Mouse (Mus musculus): Measurements from ENCODE around the gene F830045P16Rik. TPM values are rescaled to one million over a fixed set of nuclear protein-coding genes. Genes with fewer than 3 reads are reported as not detected.
"Not testable (repeated sequence)": the region's sequence is repeated elsewhere in the genome, so short reads cannot be mapped to it uniquely, and the experiment has no call there.

F830045P16Rik gene
- polyA plus RNA-seq, 1 experiment from 2014 or later, result 0.39 TPM

DNA sequence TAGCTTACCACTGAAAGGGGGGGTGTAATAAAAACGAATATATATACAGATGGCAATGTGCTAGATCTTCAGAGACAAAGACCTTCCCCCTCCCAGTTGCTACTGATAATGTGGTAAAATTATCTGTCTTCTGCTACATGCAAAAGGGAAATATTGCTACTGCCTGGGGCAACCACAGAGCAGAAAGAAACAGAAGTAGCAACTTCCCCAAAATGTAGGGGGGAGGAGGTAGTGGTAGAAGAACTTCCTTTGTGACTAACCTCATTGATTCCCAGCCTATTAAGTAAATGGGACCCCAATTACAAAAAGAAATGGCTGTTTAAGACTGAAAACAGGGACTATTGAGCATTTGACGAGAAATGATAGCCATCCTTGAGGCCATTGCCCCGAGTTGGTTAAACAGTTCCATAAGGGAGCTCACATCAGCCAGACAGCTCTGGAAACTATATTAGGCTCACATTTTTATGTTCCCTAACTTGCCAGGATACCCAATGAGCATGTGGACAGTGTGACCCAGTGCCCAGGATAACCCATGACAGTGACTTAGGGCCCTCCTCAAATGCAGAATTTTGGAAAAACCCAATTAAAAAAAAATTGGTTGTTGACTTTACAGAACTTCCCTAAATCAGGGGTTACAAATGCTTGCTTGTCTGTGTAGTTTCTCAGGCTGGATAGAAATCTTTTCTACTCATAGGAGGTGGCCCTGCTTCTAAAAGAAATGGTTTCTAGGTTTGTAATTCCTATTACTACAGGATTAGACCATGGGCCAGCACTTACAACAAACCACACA lies 46.7 kb downstream of the F830045P16Rik start:
- Histone ChIP-seq H3K27ac (replicated peaks; ENCODE audit: low read depth, low read length) (no peak overlapping the region), H3K9me3 (ENCODE audit: control insufficient read depth, low read length) (no peaks in the 10 kb centered on the region), H3K27me3 (replicated peaks; ENCODE audit: control insufficient read depth, insufficient read depth, low read length) (no peaks in the 10 kb centered on the region), H3K4me2 (ENCODE audit: low read depth, low read length) (no peak overlapping the region), H3K4me3 (ENCODE audit: low read depth, low read length) (no peak overlapping the region), H3K4me1 (ENCODE audit: control insufficient read depth, insufficient read depth, low read length) (no peaks in the 10 kb centered on the region), H3K9ac (ENCODE audit: low read depth, low read length) (no peak overlapping the region), H3K36me3 (ENCODE audit: control insufficient read depth, insufficient read depth, low read length) (no peaks in the 10 kb centered on the region)
- WGBS, result 43% methylated on average over 3 of the region's 3 CpGs
- DNase-seq (ENCODE audit: low spot score) (no peak), ATAC-seq (ENCODE audit: low read depth) (no peak)

DNA sequence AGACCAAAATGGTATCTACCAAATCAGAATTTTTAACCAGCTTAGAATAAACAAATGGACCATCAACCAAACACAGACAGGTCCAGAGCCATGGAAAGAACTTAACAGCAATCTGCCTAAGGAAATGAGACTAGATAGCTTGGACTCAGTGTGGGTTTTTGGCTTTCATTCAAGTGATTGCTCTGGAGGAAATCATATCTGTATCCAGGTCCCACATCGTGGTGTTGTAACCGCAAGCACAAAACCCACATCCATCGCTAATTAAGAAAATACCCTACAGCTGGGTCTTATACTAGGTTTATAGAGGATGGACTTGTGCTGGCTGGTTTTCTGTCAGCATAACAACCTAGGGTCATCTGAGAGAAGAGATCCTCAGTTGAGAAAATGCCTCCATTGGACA lies 53.3 kb downstream of the F830045P16Rik start:
- ATAC-seq (ENCODE audit: low read depth) (no peak), DNase-seq (ENCODE audit: low spot score) (no peak)
- WGBS, result 79% methylated on average over 3 of the region's 3 CpGs
- Histone ChIP-seq H3K4me2 (ENCODE audit: low read depth, low read length) (no peak overlapping the region), H3K27me3 (replicated peaks; ENCODE audit: control insufficient read depth, insufficient read depth, low read length) (no peaks in the 10 kb centered on the region), H3K36me3 (ENCODE audit: control insufficient read depth, insufficient read depth, low read length) (no peaks in the 10 kb centered on the region), H3K4me3 (ENCODE audit: low read depth, low read length) (no peak overlapping the region), H3K4me1 (ENCODE audit: control insufficient read depth, insufficient read depth, low read length) (no peaks in the 10 kb centered on the region), H3K27ac (replicated peaks; ENCODE audit: low read depth, low read length) (no peak overlapping the region), H3K9me3 (ENCODE audit: control insufficient read depth, low read length) (no peaks in the 10 kb centered on the region), H3K9ac (ENCODE audit: low read depth, low read length) (no peak overlapping the region)

DNA sequence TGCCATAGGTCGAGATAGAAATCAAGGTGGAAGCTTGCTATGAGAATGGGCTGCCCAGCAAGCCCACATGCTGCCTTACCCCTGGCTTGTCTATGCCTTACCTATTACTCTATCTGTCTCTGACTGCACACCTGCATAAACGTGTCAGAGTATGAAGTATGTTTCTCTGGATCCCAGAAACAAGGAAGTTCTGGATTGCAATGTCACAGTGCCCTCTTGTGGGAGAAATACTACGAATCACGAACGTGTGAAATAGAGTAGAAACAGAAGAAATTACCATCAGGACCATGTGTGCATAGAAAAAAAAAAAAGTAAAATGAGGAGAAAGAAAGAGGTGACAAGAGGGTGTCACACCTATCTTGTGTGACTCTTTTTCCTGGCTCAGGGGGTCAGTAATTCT lies 64.5 kb downstream of the F830045P16Rik start:
- Histone ChIP-seq H3K9ac (ENCODE audit: low read depth, low read length) (no peak overlapping the region), H3K4me3 (ENCODE audit: low read depth, low read length) (no peak overlapping the region), H3K9me3 (ENCODE audit: control insufficient read depth, low read length) (no peaks in the 10 kb centered on the region), H3K4me1 (ENCODE audit: control insufficient read depth, insufficient read depth, low read length) (no peaks in the 10 kb centered on the region), H3K4me2 (ENCODE audit: low read depth, low read length) (no peak overlapping the region), H3K36me3 (ENCODE audit: control insufficient read depth, insufficient read depth, low read length) (no peaks in the 10 kb centered on the region), H3K27ac (replicated peaks; ENCODE audit: low read depth, low read length) (no peak overlapping the region), H3K27me3 (replicated peaks; ENCODE audit: control insufficient read depth, insufficient read depth, low read length) (no peaks in the 10 kb centered on the region)
- ATAC-seq (ENCODE audit: low read depth) (no peak), DNase-seq (ENCODE audit: low spot score) (peak; percentile 49)
- 21% methylated on average over 5 of the region's 5 CpGs for WGBS

- Histone ChIP-seq H3K4me3 (ENCODE audit: low read depth, low read length) (no peak overlapping the region), H3K9ac (ENCODE audit: low read depth, low read length) (no peak overlapping the region), H3K4me2 (ENCODE audit: low read depth, low read length) (no peak overlapping the region), H3K36me3 (ENCODE audit: control insufficient read depth, insufficient read depth, low read length) (no peaks in the 10 kb centered on the region), H3K9me3 (ENCODE audit: control insufficient read depth, low read length) (no peaks in the 10 kb centered on the region), H3K27me3 (replicated peaks; ENCODE audit: control insufficient read depth, insufficient read depth, low read length) (no peaks in the 10 kb centered on the region), H3K4me1 (ENCODE audit: control insufficient read depth, insufficient read depth, low read length) (no peaks in the 10 kb centered on the region), H3K27ac (replicated peaks; ENCODE audit: low read depth, low read length) (no peak overlapping the region)
- WGBS, result 64% methylated on average over 2 of the region's 2 CpGs
- ATAC-seq (ENCODE audit: low read depth) (no peak), DNase-seq (ENCODE audit: low spot score) (no peak)
These were observed 65.6 kb downstream of the F830045P16Rik start for GRCm38 (mm10) chr2:129470839-129471238.

DNA sequence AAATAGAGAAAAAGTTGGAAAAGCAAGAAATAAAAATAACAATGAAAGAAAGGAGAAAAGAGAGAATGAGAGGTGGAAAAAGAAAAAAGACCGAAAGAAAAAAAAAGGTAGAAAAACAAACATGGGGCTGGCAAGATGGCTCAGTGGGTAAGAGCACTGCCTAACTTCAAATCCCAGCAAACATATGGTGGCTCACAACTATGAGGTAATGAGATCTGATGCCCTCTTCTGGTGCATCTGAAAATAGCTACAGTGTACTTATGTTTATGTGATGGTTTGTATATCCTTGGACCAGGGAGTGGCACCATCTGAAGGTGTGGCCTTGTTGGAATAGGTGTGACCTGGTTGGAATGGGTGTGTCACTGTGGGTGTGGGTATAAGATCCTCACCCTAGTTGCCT lies 97.6 kb downstream of the F830045P16Rik start:
- not testable (repeated sequence) for H3K27me3 ChIP-seq (replicated peaks; ENCODE audit: control insufficient read depth, insufficient read depth, low read length); H3K27ac ChIP-seq (replicated peaks; ENCODE audit: low read depth, low read length); H3K4me3 ChIP-seq (ENCODE audit: low read depth, low read length); DNase-seq (ENCODE audit: low spot score); H3K9ac ChIP-seq (ENCODE audit: low read depth, low read length); H3K36me3 ChIP-seq (ENCODE audit: control insufficient read depth, insufficient read depth, low read length); H3K4me1 ChIP-seq (ENCODE audit: control insufficient read depth, insufficient read depth, low read length); ATAC-seq (ENCODE audit: low read depth); H3K4me2 ChIP-seq (ENCODE audit: low read depth, low read length); H3K9me3 ChIP-seq (ENCODE audit: control insufficient read depth, low read length)
- 78% methylated on average over 1 of the region's 1 CpGs for WGBS

DNA sequence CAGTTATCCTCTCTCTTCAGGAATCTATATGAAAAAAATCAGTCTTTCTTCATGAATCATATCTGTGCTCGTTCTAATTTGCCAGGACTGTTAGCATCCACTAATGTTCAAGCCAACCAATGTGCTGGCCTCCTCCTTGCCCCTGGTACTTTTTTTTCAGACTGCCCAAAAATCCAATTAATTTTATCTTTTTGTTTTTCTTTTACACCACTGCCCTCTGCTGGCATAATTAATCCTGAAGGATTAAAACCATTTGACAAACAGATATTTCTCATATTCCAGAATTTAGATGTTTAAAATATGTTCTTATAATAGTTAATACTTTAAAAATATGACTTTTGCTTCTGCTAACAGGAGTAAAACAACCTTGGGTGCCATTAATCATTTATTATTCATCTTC lies 101.2 kb downstream of the F830045P16Rik start:
- 74% methylated on average over 1 of the region's 1 CpGs for WGBS
- ATAC-seq (ENCODE audit: low read depth) (no peak), DNase-seq (ENCODE audit: low spot score) (no peak)
- no peak overlapping the region for H3K4me2 ChIP-seq (ENCODE audit: low read depth, low read length)
- H3K9me3 ChIP-seq (ENCODE audit: control insufficient read depth, low read length), result no peaks in the 10 kb centered on the region
- no peak overlapping the region for H3K4me3 ChIP-seq (ENCODE audit: low read depth, low read length)
- H3K4me1 ChIP-seq (ENCODE audit: control insufficient read depth, insufficient read depth, low read length), result no peaks in the 10 kb centered on the region
- H3K27me3 ChIP-seq (replicated peaks; ENCODE audit: control insufficient read depth, insufficient read depth, low read length), result no peaks in the 10 kb centered on the region
- H3K36me3 ChIP-seq (ENCODE audit: control insufficient read depth, insufficient read depth, low read length), result no peaks in the 10 kb centered on the region
- H3K9ac ChIP-seq (ENCODE audit: low read depth, low read length), result no peak overlapping the region
- no peak overlapping the region for H3K27ac ChIP-seq (replicated peaks; ENCODE audit: low read depth, low read length)

DNA sequence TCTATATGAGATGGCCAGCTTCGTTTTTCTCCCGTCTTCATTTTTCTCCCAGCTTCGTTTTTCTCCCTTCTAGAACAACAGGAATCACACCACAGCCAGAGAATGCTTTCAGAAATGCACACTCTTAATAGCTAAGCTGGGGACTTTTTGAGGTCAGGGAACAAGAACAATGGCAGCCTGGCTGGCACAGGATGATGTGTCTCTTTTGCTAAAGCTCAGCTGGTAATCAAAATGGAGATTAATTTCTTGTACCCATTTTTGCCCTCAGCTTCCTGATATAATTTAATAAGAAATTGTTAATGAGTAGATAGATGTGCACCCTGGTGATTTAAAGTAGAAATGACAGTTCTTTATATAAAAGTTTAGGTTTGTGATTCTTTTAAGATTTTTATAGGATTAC lies 112.7 kb downstream of the F830045P16Rik start:
- Histone ChIP-seq H3K9me3 (ENCODE audit: control insufficient read depth, low read length) (no peaks in the 10 kb centered on the region), H3K4me1 (ENCODE audit: control insufficient read depth, insufficient read depth, low read length) (no peaks in the 10 kb centered on the region), H3K4me3 (ENCODE audit: low read depth, low read length) (no peak overlapping the region), H3K36me3 (ENCODE audit: control insufficient read depth, insufficient read depth, low read length) (no peaks in the 10 kb centered on the region), H3K4me2 (ENCODE audit: low read depth, low read length) (no peak overlapping the region), H3K27ac (replicated peaks; ENCODE audit: low read depth, low read length) (no peak overlapping the region), H3K9ac (ENCODE audit: low read depth, low read length) (no peak overlapping the region), H3K27me3 (replicated peaks; ENCODE audit: control insufficient read depth, insufficient read depth, low read length) (no peaks in the 10 kb centered on the region)
- WGBS, result 74% methylated on average over 3 of the region's 3 CpGs
- ATAC-seq (ENCODE audit: low read depth) (no peak), DNase-seq (ENCODE audit: low spot score) (peak; percentile 10)

DNA sequence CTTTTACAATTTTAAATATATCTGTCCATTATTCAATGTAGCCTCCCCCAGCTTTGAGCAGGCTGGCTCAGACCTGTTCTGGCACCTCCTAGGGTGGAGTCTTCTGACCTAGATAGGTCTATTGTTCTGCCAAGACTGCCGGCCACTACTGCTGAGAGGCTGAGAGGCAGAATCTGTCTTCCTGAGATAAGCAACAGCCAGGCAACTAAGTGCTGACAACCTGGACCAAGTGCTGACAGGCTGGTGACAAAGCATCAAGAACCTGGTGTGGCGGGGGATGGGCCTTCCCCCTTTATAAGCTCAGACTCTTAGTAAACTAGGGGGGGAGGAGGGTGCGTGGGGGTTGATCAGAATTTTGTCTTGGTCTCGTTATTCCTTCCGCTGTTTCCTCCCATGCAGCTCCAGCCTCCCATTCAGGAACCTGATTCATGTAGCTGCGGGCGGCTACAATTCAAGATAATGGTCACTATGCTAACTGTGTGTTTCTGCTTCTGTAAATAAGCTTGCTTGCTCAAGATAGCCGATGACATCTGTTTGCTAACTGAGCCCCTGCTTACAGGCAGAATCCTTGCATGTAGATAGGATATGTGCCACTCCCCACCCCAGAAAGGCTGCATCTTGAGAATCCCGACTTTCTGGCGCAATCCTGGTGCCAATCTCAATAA lies 115.4 kb downstream of the F830045P16Rik start:
- Histone ChIP-seq H3K27ac (replicated peaks; ENCODE audit: low read depth, low read length) (no peak overlapping the region), H3K27me3 (replicated peaks; ENCODE audit: control insufficient read depth, insufficient read depth, low read length) (no peaks in the 10 kb centered on the region), H3K9ac (ENCODE audit: low read depth, low read length) (no peak overlapping the region), H3K4me2 (ENCODE audit: low read depth, low read length) (no peak overlapping the region), H3K36me3 (ENCODE audit: control insufficient read depth, insufficient read depth, low read length) (no peaks in the 10 kb centered on the region), H3K4me1 (ENCODE audit: control insufficient read depth, insufficient read depth, low read length) (no peaks in the 10 kb centered on the region), H3K9me3 (ENCODE audit: control insufficient read depth, low read length) (no peaks in the 10 kb centered on the region), H3K4me3 (ENCODE audit: low read depth, low read length) (no peak overlapping the region)
- 88% methylated on average over 10 of the region's 10 CpGs for WGBS
- DNase-seq (ENCODE audit: low spot score) (no peak), ATAC-seq (ENCODE audit: low read depth) (no peak)

Measured in embryonic facial prominence, embryonic 14.5 days (tissue).